Mouse (Mus musculus): ENCODE measurements around the gene Zfp639. TPM values are rescaled to one million over a fixed set of nuclear protein-coding genes. Genes with fewer than 3 reads are reported as not detected.

The Zfp639 gene
- polyA plus RNA-seq, 1 experiment: 25.3 TPM

DNA sequence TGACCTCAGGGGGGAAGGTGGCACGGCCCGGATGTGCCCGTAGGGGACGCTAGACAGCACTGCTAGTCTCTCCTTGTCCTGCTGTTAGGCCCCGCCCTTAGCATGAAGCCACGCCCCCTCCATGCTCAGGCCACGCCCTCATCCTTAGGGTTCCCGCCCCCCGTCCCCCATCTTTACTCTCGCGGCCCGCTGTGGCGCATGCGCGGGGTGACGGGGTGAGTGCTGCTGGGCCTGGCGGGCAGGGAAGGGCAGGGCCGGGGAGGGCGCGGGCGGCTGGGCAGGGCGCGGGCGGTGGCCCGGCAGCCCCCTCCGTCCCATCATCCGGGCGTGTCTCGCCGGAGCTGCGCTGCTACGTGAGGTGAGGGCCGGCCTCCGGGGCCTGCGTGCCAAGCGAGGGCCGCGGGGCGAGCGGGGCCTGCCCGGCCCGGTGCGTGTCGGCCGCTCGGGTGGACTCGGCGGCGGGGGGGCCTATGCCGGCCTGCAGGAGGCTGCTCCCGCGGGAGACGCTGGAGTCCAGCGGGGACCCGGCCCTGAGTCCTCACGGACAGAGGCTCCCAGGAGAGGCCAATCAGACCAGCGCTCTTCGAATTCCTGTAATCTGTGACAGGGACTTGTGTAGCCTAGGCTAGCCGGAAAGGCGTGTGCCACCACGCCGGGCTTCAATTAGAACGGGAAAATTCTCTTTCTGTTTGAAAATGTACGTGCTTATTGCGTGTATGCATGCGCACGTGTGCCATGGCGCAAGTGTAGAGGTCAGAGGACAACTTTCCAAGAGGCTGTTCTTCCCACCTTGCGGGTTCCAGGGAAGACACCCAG, 524 bp downstream of the Zfp639 start:
- Histone ChIP-seq H3ac (ENCODE audit: control insufficient read depth, insufficient read length) (peak overlapping the region; percentile 37), H3K79me2 (ENCODE audit: control insufficient read depth, insufficient read depth) (peaks cover 38% of the 10 kb centered on the region), H3K27me3 (ENCODE audit: control insufficient read depth, insufficient read depth, insufficient read length) (no peaks in the 10 kb centered on the region), H3K4me3 (peak overlapping the region; percentile 71), H3K36me3 (ENCODE audit: control insufficient read depth, insufficient read depth) (peaks cover 19% of the 10 kb centered on the region), H3K4me2 (ENCODE audit: low read depth) (peak overlapping the region; percentile 81)
- peak; percentile 75 for TF ChIP-seq POLR2AphosphoS2 (IDR thresholded peaks at IDR 0.05; ENCODE audit: insufficient read length, low read depth)
- TF ChIP-seq MAX (IDR thresholded peaks at IDR 0.05; ENCODE audit: low read depth): no peak
- TF ChIP-seq TCF12 (IDR thresholded peaks at IDR 0.05; ENCODE audit: insufficient read depth, poor library complexity, severe bottlenecking): no peak
- TF ChIP-seq CEBPB (IDR thresholded peaks at IDR 0.05; ENCODE audit: insufficient read depth, poor library complexity, severe bottlenecking): no peak
- TF ChIP-seq MYOD1 (IDR thresholded peaks at IDR 0.05; ENCODE audit: control insufficient read depth in 1 of 3, insufficient read length in 2 of 3, low read depth in 2 of 3): peak in 1 of 3 experiments; percentile 55
- TF ChIP-seq USF1 (IDR thresholded peaks at IDR 0.05; ENCODE audit: low read depth): peak; percentile 21
- TF ChIP-seq SRF (IDR thresholded peaks at IDR 0.05; ENCODE audit: control insufficient read depth, insufficient read length, low read depth): no peak
- TF ChIP-seq REST (IDR thresholded peaks at IDR 0.05; ENCODE audit: insufficient read depth, insufficient read length): no peak
- no peak for TF ChIP-seq E2F4 (IDR thresholded peaks at IDR 0.05; ENCODE audit: insufficient read depth)
- TF ChIP-seq MYOG (IDR thresholded peaks at IDR 0.05; ENCODE audit: control insufficient read depth in 1 of 3, insufficient read depth in 1 of 3, insufficient read length in 2 of 3, low read depth in 2 of 3): peak in 1 of 3 experiments; percentile 16
- TF ChIP-seq POLR2A (IDR thresholded peaks at IDR 0.05; ENCODE audit: insufficient read length, low read depth): peak; percentile 76
- no peak for TF ChIP-seq TCF3 (IDR thresholded peaks at IDR 0.05; ENCODE audit: insufficient read length, low read depth)

DNA sequence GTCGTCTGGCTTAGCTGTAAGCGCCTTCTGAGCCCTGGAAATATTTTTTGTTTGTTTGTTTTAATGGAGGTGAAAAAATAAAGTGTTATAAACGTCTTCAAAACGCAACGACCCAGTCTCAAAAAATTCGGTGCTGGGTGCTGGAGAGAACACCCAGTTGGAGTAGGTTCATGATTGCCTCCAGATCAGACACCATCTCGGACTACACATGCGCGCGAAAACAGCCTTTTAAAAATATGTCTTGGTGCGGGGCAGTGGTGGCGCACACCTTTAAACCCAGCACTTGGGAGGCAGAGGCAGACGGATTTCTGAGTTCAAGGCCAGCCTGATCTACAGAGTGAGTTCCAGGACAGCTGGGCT, 1.1 kb downstream of the Zfp639 start:
- TF ChIP-seq MYOD1 (IDR thresholded peaks at IDR 0.05; ENCODE audit: control insufficient read depth in 1 of 3, insufficient read length in 2 of 3, low read depth in 2 of 3) (no peak), SRF (IDR thresholded peaks at IDR 0.05; ENCODE audit: control insufficient read depth, insufficient read length, low read depth) (no peak), POLR2AphosphoS2 (IDR thresholded peaks at IDR 0.05; ENCODE audit: insufficient read length, low read depth) (no peak), USF1 (IDR thresholded peaks at IDR 0.05; ENCODE audit: low read depth) (no peak), E2F4 (IDR thresholded peaks at IDR 0.05; ENCODE audit: insufficient read depth) (peak; percentile 55), CEBPB (IDR thresholded peaks at IDR 0.05; ENCODE audit: insufficient read depth, poor library complexity, severe bottlenecking) (no peak), TCF3 (IDR thresholded peaks at IDR 0.05; ENCODE audit: insufficient read length, low read depth) (no peak), POLR2A (IDR thresholded peaks at IDR 0.05; ENCODE audit: insufficient read length, low read depth) (no peak), MAX (IDR thresholded peaks at IDR 0.05; ENCODE audit: low read depth) (no peak)
- peak overlapping the region; percentile 37 for H3ac ChIP-seq (ENCODE audit: control insufficient read depth, insufficient read length)
- peak overlapping the region; percentile 71 for H3K4me3 ChIP-seq
- peaks cover 38% of the 10 kb centered on the region for H3K79me2 ChIP-seq (ENCODE audit: control insufficient read depth, insufficient read depth)
- H3K36me3 ChIP-seq (ENCODE audit: control insufficient read depth, insufficient read depth): peaks cover 22% of the 10 kb centered on the region
- H3K27me3 ChIP-seq (ENCODE audit: control insufficient read depth, insufficient read depth, insufficient read length): no peaks in the 10 kb centered on the region
- peak overlapping the region; percentile 78 for H3K4me2 ChIP-seq (ENCODE audit: low read depth)

DNA sequence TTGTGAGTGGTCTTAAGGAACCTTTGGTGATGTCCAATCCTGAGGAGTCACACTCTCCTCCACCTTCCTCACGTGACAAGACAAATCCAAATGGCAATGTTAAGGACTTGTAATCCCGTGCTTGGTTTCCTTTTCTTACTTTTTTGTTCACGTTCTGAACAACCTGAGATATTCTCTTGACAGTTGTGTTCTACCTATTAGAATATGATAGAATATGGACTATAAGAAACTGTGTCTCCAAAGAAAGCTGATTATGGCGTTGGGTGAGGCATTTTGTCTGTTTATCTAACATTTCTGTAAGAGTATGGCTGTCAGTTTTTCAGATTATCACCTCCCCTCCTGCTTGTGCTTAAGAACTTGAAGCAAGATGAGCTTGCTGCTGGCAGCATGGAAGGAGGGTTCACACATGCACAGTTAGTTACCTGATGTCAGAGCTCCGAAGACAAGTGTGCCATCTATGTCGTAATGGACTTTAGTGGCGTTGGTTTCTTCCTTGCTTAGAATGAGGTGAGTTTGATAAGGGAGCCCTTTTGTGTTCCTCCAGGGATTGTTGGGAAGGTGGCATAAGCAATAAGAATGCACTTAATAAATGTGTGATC, 2.7 kb downstream of the Zfp639 start:
- Histone ChIP-seq H3K4me2 (ENCODE audit: low read depth) (no peak overlapping the region), H3ac (ENCODE audit: control insufficient read depth, insufficient read length) (no peak overlapping the region), H3K4me3 (no peak overlapping the region), H3K36me3 (ENCODE audit: control insufficient read depth, insufficient read depth) (peaks cover 33% of the 10 kb centered on the region), H3K79me2 (ENCODE audit: control insufficient read depth, insufficient read depth) (peaks cover 38% of the 10 kb centered on the region), H3K27me3 (ENCODE audit: control insufficient read depth, insufficient read depth, insufficient read length) (no peaks in the 10 kb centered on the region)
- TF ChIP-seq MYOG (IDR thresholded peaks at IDR 0.05; ENCODE audit: control insufficient read depth in 1 of 3, insufficient read depth in 1 of 3, insufficient read length in 2 of 3, low read depth in 2 of 3): no peak

DNA sequence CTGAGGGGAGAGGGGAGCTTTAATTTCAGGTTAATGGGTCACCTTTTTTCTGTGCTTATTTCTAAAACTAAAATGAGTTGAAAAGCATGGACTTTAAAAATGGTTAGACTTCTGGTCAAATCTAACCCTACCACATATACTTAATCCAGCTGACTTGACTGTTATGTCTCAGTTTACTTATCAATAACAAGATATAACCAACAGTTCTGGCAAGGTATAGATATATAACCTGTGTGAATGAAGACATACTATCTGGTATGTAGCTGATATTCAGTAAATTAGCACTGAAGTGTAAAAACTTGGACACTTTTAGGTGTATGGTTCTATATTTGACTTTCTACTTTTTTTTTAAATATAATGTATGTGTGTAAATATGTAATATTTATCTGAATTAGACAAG, 3.5 kb downstream of the Zfp639 start:
- H3K27me3 ChIP-seq (ENCODE audit: control insufficient read depth, insufficient read depth, insufficient read length): no peaks in the 10 kb centered on the region
- H3K79me2 ChIP-seq (ENCODE audit: control insufficient read depth, insufficient read depth): peaks cover 38% of the 10 kb centered on the region
- H3K4me3 ChIP-seq: no peak overlapping the region
- H3K36me3 ChIP-seq (ENCODE audit: control insufficient read depth, insufficient read depth): peaks cover 41% of the 10 kb centered on the region
- H3ac ChIP-seq (ENCODE audit: control insufficient read depth, insufficient read length): no peak overlapping the region
- H3K4me2 ChIP-seq (ENCODE audit: low read depth): no peak overlapping the region
- TF ChIP-seq USF1 (IDR thresholded peaks at IDR 0.05; ENCODE audit: low read depth) (no peak), SRF (IDR thresholded peaks at IDR 0.05; ENCODE audit: control insufficient read depth, insufficient read length, low read depth) (no peak), CEBPB (IDR thresholded peaks at IDR 0.05; ENCODE audit: insufficient read depth, poor library complexity, severe bottlenecking) (no peak), MYOG (IDR thresholded peaks at IDR 0.05; ENCODE audit: control insufficient read depth in 1 of 3, insufficient read depth in 1 of 3, insufficient read length in 2 of 3, low read depth in 2 of 3) (no peak), E2F4 (IDR thresholded peaks at IDR 0.05; ENCODE audit: insufficient read depth) (no peak), MAX (IDR thresholded peaks at IDR 0.05; ENCODE audit: low read depth) (no peak), POLR2AphosphoS2 (IDR thresholded peaks at IDR 0.05; ENCODE audit: insufficient read length, low read depth) (no peak), MYOD1 (IDR thresholded peaks at IDR 0.05; ENCODE audit: control insufficient read depth in 1 of 3, insufficient read length in 2 of 3, low read depth in 2 of 3) (no peak), TCF3 (IDR thresholded peaks at IDR 0.05; ENCODE audit: insufficient read length, low read depth) (no peak), REST (IDR thresholded peaks at IDR 0.05; ENCODE audit: insufficient read depth, insufficient read length) (no peak), POLR2A (IDR thresholded peaks at IDR 0.05; ENCODE audit: insufficient read length, low read depth) (no peak), TCF12 (IDR thresholded peaks at IDR 0.05; ENCODE audit: insufficient read depth, poor library complexity, severe bottlenecking) (no peak)
